Mouse (Mus musculus) stomach, postnatal 0 days (tissue): ENCODE measurements around the gene Vgll4. TPM values are rescaled to one million over a fixed set of nuclear protein-coding genes. Genes with fewer than 3 reads are reported as not detected.
A peak's percentile ranks its signal among the peaks of the same experiment; 100 is the strongest.

Source experiments
- ATAC-seq: fragments of 200-750 bp; cut with Nextera tagmentation; 2 replicates; pipeline ENCODE4 v1.8.0; 2017; ENCODE audit not compliant: low FRiP score, low TSS enrichment
- DNase-seq: peaks from one replicate; pipeline ENCODE4 v3.0.0-alpha.2; 2016; ENCODE audit warnings: low spot score
- H3K27ac ChIP-seq: fragments of 300-500 bp; sonication (generic); replicated peaks from 2 replicates; pipeline ENCODE4 v1.5.1; 2014; ENCODE audit warnings: mild to moderate bottlenecking, control low read depth
- H3K27me3 ChIP-seq: fragments of 300-500 bp; sonication (generic); 2 replicates; pipeline ENCODE4 v1.6.1; 2014; ENCODE audit warnings: low read length; ENCODE audit not compliant: control insufficient read depth, insufficient read depth
- H3K36me3 ChIP-seq: fragments of 300-500 bp; sonication (generic); 2 replicates; pipeline ENCODE4 v1.6.1; 2014; ENCODE audit warnings: low read length, mixed read lengths; ENCODE audit not compliant: control insufficient read depth, insufficient read depth
- H3K4me1 ChIP-seq: fragments of 300-500 bp; sonication (generic); replicated peaks from 2 replicates; pipeline ENCODE4 v1.6.1; 2014; ENCODE audit warnings: antibody characterized with exemption; ENCODE audit not compliant: control insufficient read depth, insufficient read depth
- H3K4me2 ChIP-seq: fragments of 300-500 bp; sonication (generic); replicated peaks from 2 replicates; pipeline ENCODE4 v1.6.1; 2014; ENCODE audit warnings: low read depth, mild to moderate bottlenecking, control low read depth, moderate library complexity
- H3K4me3 ChIP-seq: fragments of 300-500 bp; sonication (generic); 2 replicates; pipeline ENCODE4 v1.5.1; 2014; ENCODE audit warnings: low read depth, low read length, control low read depth
- H3K9ac ChIP-seq: fragments of 300-500 bp; sonication (generic); 2 replicates; pipeline ENCODE4 v1.6.1; 2014; ENCODE audit warnings: mild to moderate bottlenecking, low read length, control low read depth, mixed read lengths
- H3K9me3 ChIP-seq: fragments of 300-500 bp; sonication (generic); 2 replicates; pipeline ENCODE4 v1.6.1; 2016; ENCODE audit warnings: low read length; ENCODE audit not compliant: control insufficient read depth
- CTCF ChIP-seq: IDR thresholded peaks from 2 replicates; pipeline ENCODE4 v1.5.1; 2016; ENCODE audit warnings: antibody characterized with exemption, low read depth, mild to moderate bottlenecking, moderate library complexity
- EP300 ChIP-seq: optimal IDR thresholded peaks from 2 replicates; pipeline ENCODE3; 2016; ENCODE audit warnings: antibody characterized with exemption
- WGBS: fragments of 180-500 bp; shearing (Covaris S2); extraction: QIAGEN DNeasy Blood & Tissue Kit; methylation state at CpG from one replicate; pipeline ENCODE4 v1.1.7; 2014; 5-methylcytosine and 5-hydroxymethylcytosine counted together
- polyA plus RNA-seq: library from polyadenylated mRNA; unstranded; fragments of >200 nt; fragmentation: Nextera tagmentation; extraction: Ambion mirVana; gene quantifications from 2 replicates; pipeline ENCODE4 v1.2.1, GENCODE M21; 2015

Vgll4 gene
- polyA plus RNA-seq, 1 experiment from 2014 or later, result 38.5 TPM

DNA sequence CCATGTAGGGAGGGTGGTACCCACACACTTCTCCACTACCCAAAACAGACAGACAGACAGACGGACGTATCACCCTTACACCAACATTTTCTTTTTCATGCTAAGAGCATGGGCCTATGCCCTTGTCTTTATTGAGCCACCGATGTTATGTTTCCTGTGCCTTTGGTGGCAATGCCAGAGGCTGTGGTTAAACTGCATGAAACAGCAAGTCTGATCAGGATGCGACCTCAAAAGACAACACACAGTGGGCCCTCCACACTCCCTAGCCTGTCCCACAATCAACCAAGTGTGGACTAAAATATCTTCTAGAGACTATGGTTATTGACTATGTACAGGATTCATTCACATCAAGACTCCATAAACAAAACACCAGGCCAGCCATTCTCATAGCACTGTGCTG lies 70.8 kb downstream of the Vgll4 start:
- no peak for DNase-seq
- WGBS, result 79% methylated on average over 4 of the region's 4 CpGs
- no peaks in the 10 kb centered on the region for H3K9me3 ChIP-seq
- no peak overlapping the region for H3K4me3 ChIP-seq
- peaks cover 14% of the 10 kb centered on the region; the same call in 1 of the 2 replicates for H3K4me1 ChIP-seq
- no peak overlapping the region for H3K4me2 ChIP-seq
- ATAC-seq, result no peak
- no peak overlapping the region for H3K27ac ChIP-seq
- H3K36me3 ChIP-seq, result no peaks in the 10 kb centered on the region
- TF ChIP-seq CTCF (no peak), EP300 (no peak)
- no peaks in the 10 kb centered on the region for H3K27me3 ChIP-seq
- H3K9ac ChIP-seq, result no peak overlapping the region

DNA sequence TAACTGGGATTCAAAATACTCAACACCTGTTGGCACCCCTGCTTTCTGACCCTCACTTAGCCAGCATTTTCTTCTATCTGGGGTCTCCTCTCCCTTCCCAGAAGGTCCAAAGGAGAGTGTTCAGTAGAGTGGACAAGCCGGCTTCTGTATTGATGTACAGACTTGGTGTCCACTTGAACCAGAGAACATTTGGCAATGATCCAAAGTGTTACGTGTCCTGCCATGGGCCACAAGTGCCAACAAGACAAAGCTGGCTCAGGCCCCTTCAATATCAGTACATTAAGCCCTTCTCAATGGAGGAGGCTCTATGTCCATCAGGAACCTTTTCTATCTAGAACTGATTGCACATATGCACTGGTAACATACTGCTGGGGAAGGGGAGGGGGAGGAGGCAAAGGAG lies 73.5 kb downstream of the Vgll4 start:
- no peak for TF ChIP-seq CTCF
- TF ChIP-seq EP300, result no peak
- Histone ChIP-seq H3K27me3 (no peaks in the 10 kb centered on the region), H3K4me3 (no peak overlapping the region), H3K27ac (no peak overlapping the region), H3K4me2 (no peak overlapping the region), H3K9ac (no peak overlapping the region), H3K4me1 (peaks cover 14% of the 10 kb centered on the region), H3K36me3 (no peaks in the 10 kb centered on the region), H3K9me3 (no peaks in the 10 kb centered on the region)
- DNase-seq (no peak), ATAC-seq (no peak)
- WGBS, result 70% methylated on average over 2 of the region's 2 CpGs

DNA sequence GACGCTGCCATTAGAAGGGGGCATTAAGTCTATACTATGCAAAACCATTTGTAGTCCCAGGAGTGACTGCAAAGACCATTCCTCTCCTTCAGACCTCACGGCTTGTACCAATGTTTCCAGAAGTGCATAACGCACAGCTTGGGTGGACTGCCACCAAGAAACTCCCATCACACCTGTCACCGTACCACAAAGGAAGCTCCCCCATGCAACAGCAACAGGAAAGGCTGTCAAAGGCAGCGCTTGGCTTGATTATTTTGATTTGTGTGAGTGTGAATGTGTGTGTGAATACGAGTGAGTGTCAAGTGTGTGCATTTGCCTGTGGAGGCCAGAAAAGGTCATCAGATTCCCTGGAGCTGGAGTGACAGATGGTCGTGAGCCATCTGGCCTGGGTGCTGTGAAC lies 74.6 kb downstream of the Vgll4 start:
- H3K9me3 ChIP-seq, result no peaks in the 10 kb centered on the region
- H3K27me3 ChIP-seq, result no peaks in the 10 kb centered on the region
- no peak overlapping the region for H3K9ac ChIP-seq
- H3K36me3 ChIP-seq, result no peaks in the 10 kb centered on the region
- TF ChIP-seq EP300 (no peak), CTCF (no peak)
- H3K27ac ChIP-seq, result no peak overlapping the region
- 93% methylated on average over 7 of the region's 7 CpGs for WGBS
- ATAC-seq (no peak), DNase-seq (no peak)
- H3K4me2 ChIP-seq, result no peak overlapping the region
- no peak overlapping the region for H3K4me3 ChIP-seq
- peaks cover 19% of the 10 kb centered on the region for H3K4me1 ChIP-seq

DNA sequence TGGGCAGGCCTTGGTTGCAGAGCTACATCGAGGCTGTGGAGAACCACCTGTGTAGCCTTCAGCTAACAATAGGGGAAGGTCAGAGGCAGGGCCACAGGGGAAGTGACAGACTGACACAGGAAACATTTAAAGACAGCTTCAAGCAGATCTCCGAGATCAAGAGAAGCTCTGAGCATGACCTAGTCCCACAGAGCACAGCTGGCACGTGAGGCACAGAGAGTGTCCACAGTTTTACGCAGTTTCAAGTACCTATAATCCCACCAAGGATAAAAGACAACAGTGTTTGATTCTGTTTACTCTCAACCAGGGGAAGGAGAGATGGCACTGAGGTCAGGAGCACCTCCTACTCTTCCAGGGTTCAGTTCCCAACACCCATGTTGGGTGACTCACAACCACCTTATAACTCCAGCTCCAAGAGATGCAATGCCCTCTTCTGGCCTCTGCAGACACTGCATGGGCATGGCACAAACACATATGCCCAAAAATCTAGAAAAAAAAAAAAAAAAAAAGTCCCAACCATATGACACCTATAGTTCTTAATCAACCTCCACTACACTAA lies 75.2 kb downstream of the Vgll4 start:
- Histone ChIP-seq H3K4me2 (no peak overlapping the region), H3K4me1 (peaks cover 19% of the 10 kb centered on the region), H3K9me3 (no peaks in the 10 kb centered on the region), H3K36me3 (no peaks in the 10 kb centered on the region), H3K4me3 (no peak overlapping the region), H3K27ac (peak overlapping the region; percentile 69), H3K27me3 (no peaks in the 10 kb centered on the region), H3K9ac (no peak overlapping the region)
- TF ChIP-seq CTCF, result peak; percentile 52; the same call in 1 of the 2 replicates
- TF ChIP-seq EP300, result no peak
- no peak for ATAC-seq
- 54% methylated on average over 4 of the region's 4 CpGs for WGBS
- DNase-seq, result no peak

DNA sequence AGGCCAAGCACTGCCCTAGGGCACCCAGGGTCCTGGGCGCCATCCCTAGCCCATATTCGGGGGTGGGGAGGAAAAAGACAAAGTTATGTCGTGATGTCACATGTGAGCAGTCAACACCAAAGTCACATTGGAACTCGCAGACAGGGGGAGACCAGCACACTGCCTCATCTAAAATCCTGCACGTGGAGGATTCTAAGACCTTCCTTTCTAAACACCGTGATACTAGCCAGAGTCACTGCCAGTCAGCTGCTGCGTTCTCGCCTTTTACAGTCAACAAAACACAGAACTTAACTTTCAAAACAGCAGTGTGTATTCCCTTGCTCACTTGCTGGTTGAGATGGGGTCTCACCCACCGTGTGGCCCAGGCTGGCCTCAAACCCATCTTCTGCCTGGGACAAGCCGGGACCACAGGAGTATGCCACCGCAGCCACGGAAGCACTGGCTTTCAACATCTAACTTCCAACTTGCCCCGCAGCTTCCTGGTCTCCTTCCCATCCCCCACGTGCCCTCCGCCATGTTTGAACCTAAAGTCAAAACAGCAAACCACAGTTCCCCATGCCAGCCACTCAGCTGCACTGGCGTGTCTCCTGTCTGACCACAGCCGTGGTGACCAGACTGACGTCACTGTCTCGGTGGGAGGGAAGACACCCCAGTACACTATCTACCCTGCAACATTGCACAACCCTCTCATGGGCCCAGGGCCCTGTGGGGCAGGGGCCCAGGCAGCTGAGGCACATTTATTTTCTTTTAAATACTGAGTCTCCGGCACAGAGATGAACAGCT lies 76.2 kb downstream of the Vgll4 start:
- no peak overlapping the region for H3K4me3 ChIP-seq
- H3K4me2 ChIP-seq, result no peak overlapping the region
- H3K27me3 ChIP-seq, result no peaks in the 10 kb centered on the region
- peak overlapping the region; percentile 69 for H3K27ac ChIP-seq
- ATAC-seq (peak; percentile 35; the same call in 1 of the 2 replicates), DNase-seq (no peak)
- TF ChIP-seq EP300 (no peak), CTCF (peak; percentile 36; the same call in 1 of the 2 replicates)
- no peaks in the 10 kb centered on the region for H3K9me3 ChIP-seq
- WGBS, result 46% methylated on average over 20 of the region's 20 CpGs
- peaks cover 19% of the 10 kb centered on the region for H3K4me1 ChIP-seq
- H3K36me3 ChIP-seq, result no peaks in the 10 kb centered on the region
- peak overlapping the region; percentile 18; the same call in 1 of the 2 replicates for H3K9ac ChIP-seq

DNA sequence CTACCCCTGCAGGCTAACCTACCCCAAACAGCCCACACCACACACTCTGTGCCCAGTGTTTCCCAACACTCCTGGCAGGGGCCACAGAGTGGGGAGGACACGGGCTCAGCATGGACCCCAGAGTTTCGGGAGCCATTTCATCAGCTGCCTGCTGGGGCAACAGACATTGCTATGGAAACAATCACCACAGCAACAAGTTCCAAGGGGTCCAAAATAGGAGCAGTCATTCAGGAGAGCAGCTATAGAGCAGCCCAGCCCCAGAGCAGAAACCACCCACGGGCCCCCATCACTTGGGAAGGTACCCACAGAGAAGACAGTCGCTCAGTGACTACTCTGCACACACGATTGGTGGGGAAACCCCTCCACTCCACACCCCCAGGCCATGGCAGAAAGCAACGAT lies 77.4 kb downstream of the Vgll4 start:
- Histone ChIP-seq H3K4me2 (no peak overlapping the region), H3K36me3 (no peaks in the 10 kb centered on the region), H3K4me1 (peaks cover 21% of the 10 kb centered on the region), H3K27me3 (no peaks in the 10 kb centered on the region), H3K9me3 (no peaks in the 10 kb centered on the region), H3K4me3 (no peak overlapping the region), H3K9ac (peak overlapping the region; percentile 8; the same call in 1 of the 2 replicates), H3K27ac (peak overlapping the region; percentile 49; the same call in 1 of the 2 replicates)
- ATAC-seq (no peak), DNase-seq (no peak)
- no peak for TF ChIP-seq CTCF
- TF ChIP-seq EP300, result no peak
- 34% methylated on average over 6 of the region's 6 CpGs for WGBS
